Mouse (Mus musculus): ENCODE measurements around the gene Chka.

Chka gene

DNA sequence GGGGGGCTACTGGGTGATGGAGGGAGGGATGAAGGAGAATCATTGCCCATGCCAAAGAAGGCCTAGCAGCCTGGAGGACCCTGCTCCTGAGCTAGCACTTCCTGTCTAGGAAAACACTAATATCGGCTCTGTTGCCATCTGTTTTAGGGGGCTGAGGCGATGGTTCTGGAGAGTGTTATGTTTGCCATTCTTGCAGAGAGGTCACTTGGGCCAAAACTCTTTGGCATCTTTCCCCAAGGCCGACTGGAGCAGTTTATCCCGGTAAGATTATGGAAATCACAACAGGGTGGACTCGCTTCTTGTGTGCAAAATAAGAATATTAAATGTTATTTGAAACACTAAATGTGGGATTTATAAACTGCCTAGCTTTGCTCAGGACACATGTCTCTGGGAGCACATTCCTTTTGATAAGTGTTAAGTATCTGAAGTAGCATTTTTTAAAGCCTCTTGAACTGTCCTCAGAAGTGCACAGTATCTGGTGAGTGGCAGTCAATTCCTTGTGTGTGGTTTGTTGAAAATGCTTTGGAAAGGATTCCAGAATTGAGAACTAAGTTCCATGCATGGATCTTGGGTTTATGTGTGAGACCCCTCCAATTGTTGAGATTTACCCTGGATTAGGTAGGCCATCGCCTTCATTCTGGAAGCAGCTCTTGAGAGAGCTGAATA lies 32.9 kb downstream of the Chka start:
- in situ Hi-C loops (cut with MboI, MseI): no loop called here

DNA sequence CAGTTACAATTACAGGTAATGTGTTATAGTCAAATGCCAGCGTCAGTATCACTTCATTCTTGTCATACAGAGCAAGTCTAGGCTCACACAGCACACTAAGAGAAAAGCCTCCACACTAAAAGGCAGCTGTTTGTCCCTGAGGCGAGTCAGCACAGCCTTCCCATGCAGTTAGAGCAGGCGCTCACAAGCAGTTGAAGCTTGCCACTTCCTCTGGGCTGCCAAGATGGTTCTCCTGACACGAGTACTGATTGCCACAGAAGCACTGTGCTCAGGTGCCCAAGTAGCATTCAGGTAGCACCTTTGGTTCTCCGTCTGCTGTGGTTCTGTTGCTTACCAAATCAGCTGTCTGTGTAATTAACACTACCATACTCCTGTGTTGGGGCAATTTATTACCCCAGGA lies 37.5 kb downstream of the Chka start:
- in situ Hi-C loops (cut with MboI, MseI): no loop called here

DNA sequence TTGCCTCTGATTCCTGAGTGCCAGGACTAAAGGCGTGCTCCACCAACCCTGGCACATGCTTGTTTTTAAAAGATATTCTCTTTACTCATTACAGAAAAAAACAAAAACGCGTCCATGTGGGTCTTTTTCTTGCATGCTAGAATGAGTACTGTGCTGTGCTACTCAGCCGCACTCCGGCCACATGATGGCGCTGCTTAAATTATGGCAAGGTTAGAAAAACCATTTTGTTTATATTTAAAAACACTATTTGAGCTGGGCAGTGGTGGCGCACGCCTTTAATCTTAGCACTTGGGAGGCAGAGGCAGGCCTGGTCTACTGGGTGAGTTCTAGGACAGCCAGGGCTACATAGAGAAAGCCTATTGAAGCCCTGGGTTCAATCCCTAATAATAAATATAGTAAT lies 38.6 kb downstream of the Chka start:
- in situ Hi-C loops (cut with MboI, MseI): no loop called here

DNA sequence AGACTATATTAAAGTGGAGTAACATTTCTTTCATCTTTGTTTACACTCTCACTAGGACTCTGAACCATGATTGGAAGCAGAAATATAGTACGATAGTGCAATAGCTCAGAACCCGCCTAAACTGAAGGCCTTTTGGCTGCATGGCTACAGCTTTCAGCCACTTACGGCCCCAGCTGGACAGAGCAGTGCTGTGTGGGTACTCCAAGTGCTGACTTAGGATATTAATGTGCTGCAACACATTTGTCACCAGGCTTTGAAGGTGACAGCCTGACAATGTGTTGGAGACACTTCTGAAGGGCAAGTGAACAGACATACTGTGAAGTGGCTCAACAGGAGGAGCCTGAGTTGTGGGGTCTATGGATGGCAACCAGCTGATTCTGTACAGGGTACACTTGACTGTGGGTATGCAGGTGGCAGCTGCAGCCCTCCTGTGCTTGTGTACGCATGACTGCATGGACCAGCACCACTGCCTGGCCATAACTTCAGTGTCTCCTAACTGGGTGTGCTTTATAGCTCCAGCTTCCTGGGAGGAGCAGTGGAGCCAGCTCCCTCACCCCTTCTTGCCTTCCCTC lies 42.1 kb downstream of the Chka start:
- in situ Hi-C loops (cut with MboI, MseI): no loop called here

DNA sequence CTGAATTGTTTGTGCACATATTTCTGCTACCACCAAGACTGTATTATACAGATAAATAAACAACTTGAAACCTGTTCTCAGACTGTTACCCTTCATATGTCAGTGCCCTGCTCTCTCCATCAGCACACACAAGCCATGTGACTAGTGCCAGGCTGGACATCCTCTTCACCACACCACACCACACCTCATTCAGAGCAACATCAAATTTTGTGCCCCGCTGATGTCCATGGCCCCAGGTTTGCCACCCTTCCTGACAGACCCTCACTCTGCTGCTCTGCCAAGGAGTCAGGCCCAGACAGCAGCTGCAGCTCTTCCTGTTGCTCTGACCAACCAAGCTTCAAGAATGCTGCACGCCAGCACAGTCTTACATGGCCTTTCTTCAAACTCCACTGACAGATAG lies 42.7 kb downstream of the Chka start:
- in situ Hi-C loops (cut with MboI, MseI): no loop called here

DNA sequence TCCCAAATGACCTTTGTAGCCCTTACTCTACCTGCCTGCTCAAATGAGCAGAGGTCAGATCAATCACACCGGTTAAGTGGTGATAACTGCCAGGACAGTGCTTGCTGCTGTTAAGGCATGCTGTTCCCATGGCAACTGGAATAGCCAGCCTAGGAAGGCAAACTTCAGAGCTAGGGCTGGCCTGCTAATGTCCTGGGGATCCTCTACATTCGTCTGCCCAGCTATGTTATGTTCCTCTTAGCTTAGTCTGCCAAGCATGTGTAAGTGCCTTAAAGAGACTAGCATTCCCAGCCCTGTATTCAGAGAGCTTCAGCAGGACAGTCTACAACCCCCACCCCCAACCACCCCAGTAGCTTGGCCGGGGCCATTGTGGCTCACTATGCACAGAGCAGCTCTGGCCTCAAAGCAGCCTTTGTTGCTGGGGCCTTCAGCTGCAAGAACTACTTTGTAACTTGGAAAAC lies 43.6 kb downstream of the Chka start:
- in situ Hi-C loops (cut with MboI, MseI): no loop called here

DNA sequence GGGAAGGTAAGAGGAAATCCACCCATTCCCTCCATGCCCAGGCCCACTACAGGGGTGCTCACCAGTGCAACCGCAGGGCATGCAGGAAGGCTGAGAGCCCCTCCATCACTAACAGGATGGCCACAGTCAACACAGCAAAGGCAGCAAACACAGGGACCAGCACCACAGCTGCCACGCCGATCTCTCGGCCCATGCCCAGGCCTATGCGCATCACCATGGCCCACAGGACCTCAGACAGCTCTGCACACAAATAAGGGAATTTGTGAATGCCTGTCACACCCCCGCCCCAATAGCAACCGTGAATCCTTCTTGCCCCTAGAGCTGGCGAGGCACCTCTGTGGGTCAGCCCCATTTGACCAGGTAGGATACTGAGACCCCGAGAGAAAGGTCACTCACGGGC lies 44.6 kb downstream of the Chka start:
- in situ Hi-C loops (cut with MboI, MseI): no loop called here

DNA sequence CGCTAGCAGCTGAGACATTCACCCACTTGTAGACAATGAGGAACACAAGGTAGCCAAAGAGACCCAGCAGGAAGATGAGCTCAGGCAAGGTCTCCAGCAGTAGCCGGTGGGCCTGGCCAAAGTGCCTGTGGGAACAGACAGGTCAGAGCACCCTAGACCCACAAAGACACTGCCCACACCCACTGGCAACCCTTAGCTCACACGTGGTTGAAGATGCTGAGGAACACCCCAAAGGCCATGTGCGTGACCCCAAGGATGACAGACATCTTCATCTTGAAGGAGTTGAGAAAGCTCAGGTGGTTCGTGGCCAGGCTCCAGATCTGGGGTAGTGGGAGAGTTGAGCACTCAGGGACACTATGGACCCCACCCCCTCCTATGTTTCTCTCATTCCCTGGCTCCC lies 46.0 kb downstream of the Chka start:
- in situ Hi-C loops (cut with MboI, MseI): no loop called here

DNA sequence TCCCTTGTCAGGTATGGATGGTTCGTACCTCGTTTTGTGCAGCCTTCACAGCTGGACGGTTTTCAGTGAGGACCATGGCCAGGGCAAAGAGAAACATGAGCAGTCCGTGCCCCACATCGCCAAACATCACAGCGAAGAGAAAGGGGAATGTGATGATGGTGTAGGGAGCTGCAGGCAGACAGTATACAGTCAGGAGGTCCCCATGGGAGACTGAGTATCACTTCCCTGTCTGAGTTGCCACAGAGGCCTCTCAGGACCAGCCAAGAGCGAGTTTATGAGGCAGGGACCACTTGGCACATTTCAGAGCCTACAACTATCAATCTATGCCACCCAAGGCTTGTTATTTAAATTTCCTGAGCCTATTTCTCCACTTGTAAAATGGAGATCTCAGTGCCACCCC lies 47.4 kb downstream of the Chka start:
- in situ Hi-C loops (cut with MboI, MseI): no loop called here

DNA sequence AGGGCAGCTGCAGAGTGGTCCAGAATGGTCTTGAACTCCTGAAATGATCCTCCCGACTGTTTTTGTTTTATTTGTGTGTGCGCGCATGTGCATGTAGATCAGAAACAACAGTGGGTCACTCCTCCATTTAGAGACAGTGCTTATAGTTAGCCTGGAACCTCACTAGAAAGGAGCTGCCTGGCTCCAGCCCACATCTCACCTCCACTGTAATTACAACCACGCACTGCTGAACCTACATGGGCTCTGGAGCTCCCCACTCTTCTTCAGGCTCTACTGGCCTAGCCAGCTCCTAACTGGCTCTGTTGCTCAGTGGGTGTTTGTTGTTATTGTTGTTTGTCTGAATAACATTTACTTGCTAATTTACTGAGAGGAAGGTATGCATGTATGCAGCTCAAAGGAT lies 48.0 kb downstream of the Chka start:
- in situ Hi-C loops (cut with MboI, MseI): no loop called here

DNA sequence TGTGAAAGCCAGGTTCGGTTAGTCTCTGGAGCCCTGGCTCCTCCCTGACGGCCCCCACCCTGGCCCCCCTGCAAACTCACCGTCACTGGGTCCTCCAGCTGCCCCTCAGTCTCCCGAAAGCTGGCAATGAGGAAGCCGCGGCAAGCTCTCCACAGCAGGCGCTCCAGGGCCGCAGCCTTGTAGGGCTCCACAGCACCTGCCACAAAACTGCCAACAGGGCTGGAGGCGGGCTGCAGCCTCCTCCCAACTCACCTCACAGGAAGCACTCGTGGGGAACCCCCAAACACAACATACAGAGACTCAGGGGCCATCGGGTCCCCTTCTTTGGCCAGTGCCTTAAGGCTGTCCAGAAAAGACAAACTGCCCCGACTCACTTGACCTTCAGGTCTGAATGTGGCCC lies 51.4 kb downstream of the Chka start:
- in situ Hi-C loops (cut with MboI, MseI): no loop called here

DNA sequence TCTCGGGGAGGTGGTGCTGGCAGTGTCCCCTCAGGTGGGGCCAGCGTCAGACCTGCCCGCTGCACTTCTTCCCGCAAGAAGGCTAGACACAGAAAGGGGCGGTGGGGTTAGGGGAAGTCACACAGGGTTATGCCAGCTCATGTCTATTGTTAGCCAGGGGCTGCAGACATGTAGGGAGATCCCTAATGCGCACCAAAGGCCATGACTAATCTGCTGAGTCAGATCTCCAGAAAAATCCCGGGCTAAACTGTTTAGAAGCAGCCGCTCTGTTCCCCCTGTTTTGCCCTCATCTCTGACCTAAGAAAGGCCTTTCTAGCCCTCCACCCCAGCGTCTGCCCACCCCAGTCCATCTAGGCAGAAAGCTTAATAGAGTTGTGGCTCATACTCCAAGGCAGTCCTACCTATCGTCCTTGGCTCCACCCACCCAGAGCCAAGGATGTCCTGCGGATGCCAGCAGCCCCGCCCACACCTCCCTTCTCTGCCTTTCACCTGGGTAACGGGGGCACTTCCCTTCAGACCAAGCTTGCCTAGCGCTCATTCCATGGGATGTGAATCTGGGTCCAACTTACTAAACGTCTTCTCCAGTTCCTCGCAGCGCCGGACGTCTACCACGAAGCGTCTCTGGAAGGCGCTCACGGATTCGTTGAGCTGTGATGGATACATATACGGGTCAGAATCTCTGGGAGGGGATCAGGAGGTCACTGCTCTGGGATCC lies 52.2 kb downstream of the Chka start:
- in situ Hi-C loops (cut with MboI, MseI): no loop called here

DNA sequence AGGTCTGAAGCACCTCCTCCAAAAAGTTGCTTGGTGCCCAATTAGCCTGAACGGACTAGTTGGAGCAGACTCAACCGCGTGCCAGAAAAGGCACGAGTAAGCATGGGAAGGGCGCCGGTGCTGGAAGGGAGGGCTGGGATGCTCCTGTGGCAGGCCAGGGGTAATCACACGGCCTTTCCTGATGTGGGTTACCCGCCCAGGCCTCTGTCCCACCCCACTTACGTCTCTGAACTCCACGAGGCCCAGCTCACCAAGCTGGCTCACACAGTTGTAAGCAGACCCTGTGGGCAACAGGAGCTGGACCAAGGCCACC lies 52.7 kb downstream of the Chka start:
- in situ Hi-C loops (cut with MboI, MseI): no loop called here

DNA sequence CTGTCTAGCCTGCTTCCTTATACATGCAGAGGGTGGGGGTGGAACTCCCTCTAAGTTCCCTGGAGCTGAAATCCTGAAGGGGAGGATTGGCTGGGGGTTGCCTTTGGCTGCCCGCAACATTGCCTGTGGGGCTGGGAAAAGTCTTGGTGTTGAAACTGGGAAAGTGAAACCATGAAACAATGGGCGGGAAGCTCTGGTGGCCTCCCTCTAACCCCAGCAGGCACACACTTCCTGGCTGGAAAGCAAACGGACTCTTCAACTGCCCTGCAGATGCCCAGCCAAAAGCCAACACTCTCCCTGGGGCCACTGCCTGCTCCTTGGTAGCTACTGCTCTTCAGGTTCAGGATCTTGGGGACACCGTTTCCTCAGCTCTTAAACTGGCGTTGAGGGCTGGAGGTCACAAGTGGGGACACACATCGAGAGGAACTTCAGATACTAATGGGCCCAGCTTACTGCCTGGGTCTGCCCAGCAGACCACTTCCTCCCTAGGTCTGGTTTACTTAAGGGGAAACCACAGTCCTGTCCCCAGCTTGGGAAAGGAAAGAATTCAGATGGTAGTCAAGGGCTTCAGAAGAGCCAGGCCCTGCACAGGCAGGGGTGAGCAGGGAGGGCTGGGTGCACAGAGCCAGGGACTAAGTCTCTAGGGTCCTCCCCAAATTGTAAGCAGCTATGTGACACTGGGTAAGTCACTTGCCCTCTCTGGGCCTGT lies 53.8 kb downstream of the Chka start:
- in situ Hi-C loops (cut with MboI, MseI): no loop called here

DNA sequence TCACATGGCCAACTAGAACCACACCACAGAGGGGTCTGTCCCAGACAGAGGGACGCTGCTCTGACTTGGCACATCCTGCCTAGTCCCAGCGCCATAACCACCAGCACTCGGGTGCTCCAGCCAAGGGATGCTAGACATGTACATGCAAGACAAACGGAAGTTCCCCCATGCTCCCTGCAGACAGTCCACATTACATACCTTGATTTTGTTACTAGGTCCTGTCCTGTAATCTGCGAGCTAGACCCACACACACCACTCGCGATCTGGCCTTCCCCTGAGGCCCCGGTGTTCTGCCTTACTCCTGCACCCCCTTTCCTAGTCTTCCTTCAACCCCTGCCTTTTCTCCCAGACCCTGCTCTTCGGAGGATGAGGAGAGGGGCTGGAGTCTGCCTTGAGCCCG lies 54.8 kb downstream of the Chka start:
- in situ Hi-C loops (cut with MboI, MseI): no loop called here

DNA sequence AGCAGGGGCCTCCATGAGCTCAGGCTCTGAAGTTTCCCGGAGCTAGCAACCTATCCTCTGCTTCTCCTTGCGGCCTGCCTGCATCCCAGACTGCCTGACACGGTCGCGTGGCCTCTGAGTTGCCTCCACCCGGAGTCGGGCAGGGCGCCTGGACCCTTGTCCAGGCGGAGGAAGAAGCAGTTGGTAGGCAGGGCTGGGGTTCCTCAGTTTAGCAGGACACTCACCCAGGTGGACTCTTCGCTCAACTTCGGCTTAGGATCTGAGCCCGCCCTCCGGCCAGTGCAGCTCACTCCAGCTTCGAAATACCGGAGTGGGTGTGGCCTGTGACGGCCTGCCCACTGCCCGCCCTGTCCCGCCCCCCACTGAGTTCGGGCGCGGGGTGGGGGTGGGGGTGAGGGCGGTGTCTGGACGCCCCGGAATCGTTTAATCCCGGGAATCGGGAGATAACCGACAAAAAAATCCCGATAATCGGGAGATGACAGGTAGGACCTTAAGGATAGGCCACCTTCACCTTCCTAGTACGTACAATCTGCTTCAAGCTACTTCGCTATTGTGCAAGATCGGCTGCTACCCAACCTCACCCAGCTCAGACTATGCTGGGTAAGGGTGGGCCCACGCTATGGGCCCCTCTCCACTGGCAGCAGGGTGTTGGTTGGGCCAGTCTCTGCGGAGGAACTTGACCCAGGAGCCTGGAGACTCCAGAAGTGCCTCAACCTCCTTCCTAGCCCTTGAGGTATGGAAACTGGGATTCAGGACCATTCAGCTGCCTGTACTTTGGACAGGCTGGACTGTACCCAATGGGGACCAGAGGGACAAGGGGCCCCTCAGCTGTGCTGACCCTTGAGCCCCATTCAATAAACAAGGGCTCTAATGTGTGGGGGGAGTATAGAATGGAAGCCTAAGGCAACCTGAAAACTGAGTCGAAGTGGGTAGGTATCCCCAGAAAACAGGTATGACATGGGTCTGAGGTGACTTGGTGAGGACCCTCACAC lies 55.5 kb downstream of the Chka start, which contains the start of gene Tcirg1:
TSS of gene Tcirg1 (minus strand) at position 339 of the 992 bp plus-strand sequence.
- in situ Hi-C loops (cut with MboI, MseI): no loop called here

DNA sequence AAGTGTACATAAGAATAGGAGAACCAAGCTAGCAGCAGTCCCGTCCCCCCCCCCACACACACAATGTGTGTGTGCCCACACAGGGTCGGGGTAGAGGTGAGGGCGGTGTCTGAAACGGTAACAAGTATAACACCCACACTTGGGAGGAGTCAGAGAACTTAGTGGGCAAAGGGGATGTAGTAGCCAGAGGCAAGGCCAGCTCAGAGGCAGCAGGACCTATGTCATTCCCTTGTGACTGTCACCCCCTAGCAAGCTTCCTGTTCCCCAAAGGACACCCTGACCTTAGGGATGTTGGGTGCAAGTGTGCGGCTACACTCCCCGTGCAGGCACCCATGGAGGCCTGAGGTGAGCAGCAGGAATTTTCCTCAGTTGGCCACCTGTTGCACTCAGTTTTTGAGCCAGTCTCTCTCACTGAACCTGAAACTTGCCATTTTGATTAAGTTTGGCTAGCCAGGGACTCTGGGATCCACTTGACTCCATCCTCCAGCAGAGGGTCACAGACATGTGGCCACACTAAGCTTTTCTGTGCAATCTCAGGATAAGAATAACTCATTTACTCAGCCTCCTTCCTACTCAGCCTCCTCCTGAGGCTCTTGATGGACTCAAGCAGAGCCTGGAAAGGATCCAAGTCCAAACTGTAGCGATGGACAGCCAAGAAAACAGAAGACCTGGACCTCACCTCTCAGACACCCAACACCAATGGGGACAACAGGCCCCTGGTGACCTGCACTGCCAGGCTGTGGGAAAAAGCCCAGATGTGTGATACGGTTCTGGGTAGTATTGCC lies 56.5 kb downstream of the Chka start:
- in situ Hi-C loops (cut with MboI, MseI): no loop called here

DNA sequence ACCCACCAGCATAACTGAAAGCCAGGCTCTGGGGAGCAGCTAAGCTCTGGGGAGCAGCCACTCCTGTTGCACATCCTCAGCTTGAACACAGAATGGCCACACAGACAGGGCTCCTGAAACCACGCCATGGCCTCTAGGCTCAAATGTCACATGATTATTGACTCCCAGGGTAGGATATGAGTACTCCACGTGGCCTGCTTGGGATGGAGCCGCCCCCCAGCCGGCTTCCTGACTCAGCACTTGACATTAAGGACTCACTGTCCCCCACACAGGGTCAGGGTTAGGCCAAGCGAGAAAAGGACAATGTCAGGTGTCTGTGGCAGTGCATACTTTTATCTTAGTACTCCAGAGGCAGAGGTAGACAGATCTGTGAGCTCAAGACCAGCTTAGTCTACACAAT lies 58.6 kb downstream of the Chka start:
- in situ Hi-C loops (cut with MboI, MseI): no loop called here

DNA sequence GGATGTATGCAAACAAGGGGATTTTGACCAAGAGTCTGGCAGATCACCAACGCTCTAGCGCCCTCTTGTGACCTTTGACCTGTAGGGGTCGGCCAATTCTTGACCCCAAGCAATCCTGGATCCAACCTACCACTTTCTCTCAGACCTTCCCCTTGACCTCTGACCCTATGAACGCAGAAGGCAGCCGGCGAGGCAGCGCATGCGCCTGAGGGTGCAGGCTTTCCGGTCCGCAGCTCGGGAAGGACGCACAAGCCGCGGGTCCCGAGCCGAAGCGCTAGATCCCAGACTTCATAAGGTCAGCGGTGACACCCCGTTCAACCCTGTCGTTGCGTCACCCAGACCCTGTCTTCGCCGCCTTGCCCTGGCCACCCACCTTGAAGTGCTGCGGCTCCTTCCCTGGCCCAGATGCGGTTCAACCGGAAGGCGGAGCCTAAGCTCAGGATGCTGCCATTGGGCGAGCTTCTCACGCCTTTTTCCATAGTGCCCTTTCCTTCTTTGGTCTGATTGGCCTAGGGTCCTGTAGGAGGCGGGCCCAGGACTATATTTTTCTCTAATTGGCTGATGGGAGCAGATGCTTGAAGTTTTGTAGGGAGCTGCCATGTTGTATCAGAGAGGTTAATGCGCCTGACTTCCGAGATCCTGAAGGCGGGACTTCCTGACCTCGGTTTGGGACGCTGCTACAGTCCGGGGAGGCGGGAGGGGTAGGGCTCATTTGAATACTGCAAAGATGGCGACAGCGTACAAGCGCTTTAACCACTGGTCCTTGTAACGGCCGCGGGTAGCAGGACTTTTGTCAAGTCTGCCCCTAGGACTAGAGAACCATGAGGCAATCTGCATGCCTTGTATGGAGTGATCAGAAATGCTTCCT lies 61.0 kb downstream of the Chka start, which contains the start of gene Ndufs8:
TSS of gene Ndufs8 (minus strand) at position 438 of the 868 bp plus-strand sequence.
- in situ Hi-C loops (cut with MboI, MseI): no loop called here

DNA sequence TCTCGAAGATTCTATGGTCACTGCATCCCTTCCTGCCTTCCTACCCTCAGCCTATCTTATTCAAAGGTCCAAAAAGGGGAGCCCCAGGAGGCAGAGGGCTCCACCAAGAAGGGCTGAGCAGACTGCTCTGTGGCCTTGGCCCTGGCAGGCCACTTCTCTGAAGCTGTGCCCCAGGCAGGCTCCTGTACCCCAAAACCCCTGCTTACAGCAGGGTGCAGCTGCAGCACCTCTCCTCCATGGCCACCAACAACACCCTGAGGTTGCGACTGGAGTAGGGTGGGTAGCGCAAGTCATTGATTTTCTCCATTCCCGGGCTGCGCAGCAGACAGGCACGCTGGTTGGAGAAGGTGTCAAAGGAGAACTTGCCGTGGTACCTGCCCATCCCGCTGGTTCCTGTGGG lies 62.1 kb downstream of the Chka start:
- in situ Hi-C loops (cut with MboI, MseI): no loop called here

All from T-helper 2 cell (primary cell).